Mouse (Mus musculus): Measurements from ENCODE around the gene Jag2. TPM values are rescaled to one million over a fixed set of nuclear protein-coding genes. Genes with fewer than 3 reads are reported as not detected.
A peak's percentile ranks its signal among the peaks of the same experiment; 100 is the strongest.

The Jag2 gene
- total RNA-seq, 1 experiment from 2014 or later: 8.4 TPM

- peak; percentile 29 for DNase-seq
Observed at GRCm38 (mm10) chr12:112941156-112941775, 11.7 kb upstream of the Jag2 start.

- DNase-seq: no peak
Observed at GRCm38 (mm10) chr12:112940710-112941109, 11.1 kb upstream of the Jag2 start.

GRCm38 (mm10) chr12:112940238-112940637, 10.7 kb upstream of the Jag2 start:
- DNase-seq: no peak

GRCm38 (mm10) chr12:112938873-112939565, 9.4 kb upstream of the Jag2 start:
- DNase-seq: no peak

GRCm38 (mm10) chr12:112938366-112938765, 8.8 kb upstream of the Jag2 start:
- no peak for DNase-seq

- no peak for DNase-seq
Observed at GRCm38 (mm10) chr12:112937906-112938305, 8.3 kb upstream of the Jag2 start.

- DNase-seq: no peak
Observed at GRCm38 (mm10) chr12:112932647-112933046, 3.1 kb upstream of the Jag2 start.

- DNase-seq: no peak
Observed at GRCm38 (mm10) chr12:112928401-112929241, 955 bp downstream of the Jag2 start.

- no peak for DNase-seq
Observed at GRCm38 (mm10) chr12:112927265-112927664, 2.3 kb downstream of the Jag2 start.

- no peak for DNase-seq
Observed at GRCm38 (mm10) chr12:112925950-112926349, 3.6 kb downstream of the Jag2 start.

GRCm38 (mm10) chr12:112922541-112922940, 7.0 kb downstream of the Jag2 start:
- no peak for DNase-seq

GRCm38 (mm10) chr12:112921518-112921917, 8.1 kb downstream of the Jag2 start:
- DNase-seq: no peak

GRCm38 (mm10) chr12:112917906-112918305, 11.7 kb downstream of the Jag2 start:
- DNase-seq: no peak

- DNase-seq: no peak
Observed at GRCm38 (mm10) chr12:112917486-112917885, 12.1 kb downstream of the Jag2 start.

- no peak for DNase-seq
Observed at GRCm38 (mm10) chr12:112916698-112917400, 12.7 kb downstream of the Jag2 start.

- DNase-seq: no peak
Observed at GRCm38 (mm10) chr12:112915587-112915986, 14.0 kb downstream of the Jag2 start.

- DNase-seq: no peak
Observed at GRCm38 (mm10) chr12:112914527-112914926, 15.0 kb downstream of the Jag2 start.

- no peak for DNase-seq
Observed at GRCm38 (mm10) chr12:112912951-112913745, 16.4 kb downstream of the Jag2 start.

GRCm38 (mm10) chr12:112911701-112912100, 17.9 kb downstream of the Jag2 start:
- DNase-seq: no peak

GRCm38 (mm10) chr12:112908991-112909390, 20.6 kb downstream of the Jag2 start:
- DNase-seq: no peak

- DNase-seq: no peak
Observed at GRCm38 (mm10) chr12:112905001-112905400, 24.6 kb downstream of the Jag2 start.

- no peak for DNase-seq
Observed at GRCm38 (mm10) chr12:112903941-112904340, 25.6 kb downstream of the Jag2 start.
